Mouse (Mus musculus) stomach, postnatal 0 days (tissue): ENCODE data around the gene Krt27. TPM values are rescaled to one million over a fixed set of nuclear protein-coding genes. Genes with fewer than 3 reads are reported as not detected.
A peak's percentile ranks its signal among the peaks of the same experiment; 100 is the strongest.

Experiments
- ATAC-seq: fragments of 200-750 bp; cut with Nextera tagmentation; 2 replicates; pipeline ENCODE4 v1.8.0; 2017; ENCODE audit not compliant: low FRiP score, low TSS enrichment
- DNase-seq: peaks from one replicate; pipeline ENCODE4 v3.0.0-alpha.2; 2016; ENCODE audit warnings: low spot score
- H3K27ac ChIP-seq: fragments of 300-500 bp; sonication (generic); replicated peaks from 2 replicates; pipeline ENCODE4 v1.5.1; 2014; ENCODE audit warnings: mild to moderate bottlenecking, control low read depth
- H3K27me3 ChIP-seq: fragments of 300-500 bp; sonication (generic); 2 replicates; pipeline ENCODE4 v1.6.1; 2014; ENCODE audit warnings: low read length; ENCODE audit not compliant: control insufficient read depth, insufficient read depth
- H3K36me3 ChIP-seq: fragments of 300-500 bp; sonication (generic); 2 replicates; pipeline ENCODE4 v1.6.1; 2014; ENCODE audit warnings: low read length, mixed read lengths; ENCODE audit not compliant: control insufficient read depth, insufficient read depth
- H3K4me1 ChIP-seq: fragments of 300-500 bp; sonication (generic); replicated peaks from 2 replicates; pipeline ENCODE4 v1.6.1; 2014; ENCODE audit warnings: antibody characterized with exemption; ENCODE audit not compliant: control insufficient read depth, insufficient read depth
- H3K4me2 ChIP-seq: fragments of 300-500 bp; sonication (generic); replicated peaks from 2 replicates; pipeline ENCODE4 v1.6.1; 2014; ENCODE audit warnings: low read depth, mild to moderate bottlenecking, control low read depth, moderate library complexity
- H3K4me3 ChIP-seq: fragments of 300-500 bp; sonication (generic); 2 replicates; pipeline ENCODE4 v1.5.1; 2014; ENCODE audit warnings: low read depth, low read length, control low read depth
- H3K9ac ChIP-seq: fragments of 300-500 bp; sonication (generic); 2 replicates; pipeline ENCODE4 v1.6.1; 2014; ENCODE audit warnings: mild to moderate bottlenecking, low read length, control low read depth, mixed read lengths
- H3K9me3 ChIP-seq: fragments of 300-500 bp; sonication (generic); 2 replicates; pipeline ENCODE4 v1.6.1; 2016; ENCODE audit warnings: low read length; ENCODE audit not compliant: control insufficient read depth
- CTCF ChIP-seq: IDR thresholded peaks from 2 replicates; pipeline ENCODE4 v1.5.1; 2016; ENCODE audit warnings: antibody characterized with exemption, low read depth, mild to moderate bottlenecking, moderate library complexity
- EP300 ChIP-seq: optimal IDR thresholded peaks from 2 replicates; pipeline ENCODE3; 2016; ENCODE audit warnings: antibody characterized with exemption
- WGBS: fragments of 180-500 bp; shearing (Covaris S2); extraction: QIAGEN DNeasy Blood & Tissue Kit; methylation state at CpG from one replicate; pipeline ENCODE4 v1.1.7; 2014; 5-methylcytosine and 5-hydroxymethylcytosine counted together
- polyA plus RNA-seq: library from polyadenylated mRNA; unstranded; fragments of >200 nt; fragmentation: Nextera tagmentation; extraction: Ambion mirVana; gene quantifications from 2 replicates; pipeline ENCODE4 v1.2.1, GENCODE M21; 2015

Gene Krt27
- polyA plus RNA-seq, 1 experiment from 2014 or later, result not detected

DNA sequence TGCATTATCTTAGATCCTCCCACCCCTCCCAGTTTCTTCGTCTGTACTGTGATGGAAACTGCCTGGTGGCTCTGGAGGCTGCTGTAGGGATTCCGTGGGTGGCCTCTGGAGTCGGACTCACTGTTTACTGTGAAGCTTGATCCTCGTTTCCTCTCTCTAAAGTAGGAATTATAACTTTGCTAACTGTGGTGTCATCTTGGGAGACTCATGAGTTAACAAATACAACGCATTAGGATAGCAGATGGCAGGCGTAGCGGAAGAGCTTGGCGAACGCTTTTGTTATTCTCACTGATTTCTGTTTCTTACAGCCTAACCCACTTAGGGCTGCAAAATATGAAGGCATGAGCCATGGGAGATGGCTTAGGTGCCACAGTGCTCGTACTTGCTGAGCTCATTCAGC is 41.6 kb upstream of the Krt27 start:
- Histone ChIP-seq H3K27me3 (no peaks in the 10 kb centered on the region), H3K4me3 (no peak overlapping the region; the same call in 1 of the 2 replicates), H3K9me3 (no peaks in the 10 kb centered on the region), H3K4me2 (peak overlapping the region; percentile 15; the same call in 1 of the 2 replicates), H3K9ac (0 out of 2 replicates have a peak overlapping the region, but pooled peaks have one; percentile 5), H3K27ac (no peak overlapping the region; the same call in 1 of the 2 replicates), H3K4me1 (no peaks in the 10 kb centered on the region), H3K36me3 (no peaks in the 10 kb centered on the region)
- DNase-seq (no peak), ATAC-seq (no peak)
- 56% methylated on average over 10 of the region's 10 CpGs for WGBS
- TF ChIP-seq CTCF, result no peak
- TF ChIP-seq EP300, result no peak

DNA sequence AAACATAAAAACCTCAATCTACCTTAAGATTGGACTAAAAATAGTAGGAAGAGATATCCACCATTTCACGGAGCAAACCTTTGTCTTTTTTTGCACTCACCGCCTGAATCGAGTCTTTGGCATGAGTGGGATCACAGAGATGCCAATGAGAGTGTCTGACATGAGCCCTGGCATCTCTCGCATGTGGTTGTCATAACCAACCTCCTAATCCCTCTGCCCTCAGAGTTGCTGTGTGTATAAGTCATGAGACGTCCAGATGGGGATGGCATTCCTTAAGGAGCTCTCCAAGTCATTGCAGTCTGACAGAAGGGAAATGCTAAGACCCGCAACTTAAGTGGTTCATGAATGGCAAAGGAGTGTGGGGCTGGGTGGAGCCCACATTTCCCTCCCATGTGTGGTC is 40.5 kb upstream of the Krt27 start:
- Histone ChIP-seq H3K9me3 (no peaks in the 10 kb centered on the region), H3K9ac (no peak overlapping the region), H3K27ac (0 out of 2 replicates have a peak overlapping the region, but pooled peaks have one; percentile 18), H3K4me1 (no peaks in the 10 kb centered on the region), H3K36me3 (no peaks in the 10 kb centered on the region), H3K27me3 (no peaks in the 10 kb centered on the region), H3K4me2 (no peak overlapping the region), H3K4me3 (no peak overlapping the region)
- ATAC-seq (no peak), DNase-seq (no peak)
- WGBS, result 66% methylated on average over 6 of the region's 6 CpGs
- TF ChIP-seq CTCF (no peak), EP300 (no peak)

DNA sequence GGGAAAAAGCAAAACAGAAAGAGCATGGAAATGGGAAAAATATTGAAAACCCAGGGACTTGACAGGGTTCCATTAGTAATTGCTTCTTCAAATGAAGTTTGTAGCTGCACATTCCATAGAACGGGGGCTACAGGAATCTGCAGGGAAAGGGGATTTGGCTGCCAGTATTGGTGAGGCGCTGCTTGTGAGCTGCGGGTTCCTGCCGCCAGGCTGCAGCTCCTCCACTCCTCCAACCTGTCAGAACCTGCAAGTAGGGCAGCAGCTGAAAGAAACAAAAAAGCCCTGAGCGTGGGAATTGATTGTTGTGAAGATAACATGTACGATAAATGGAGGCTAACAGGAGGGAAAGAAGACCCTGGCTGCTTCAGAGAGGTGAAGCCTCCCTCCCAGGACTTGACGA is 40.0 kb upstream of the Krt27 start:
- no peak for TF ChIP-seq EP300
- TF ChIP-seq CTCF, result peak; percentile 31; the same call in 1 of the 2 replicates
- Histone ChIP-seq H3K27ac (no peak overlapping the region; the same call in 1 of the 2 replicates), H3K27me3 (no peaks in the 10 kb centered on the region), H3K9me3 (no peaks in the 10 kb centered on the region), H3K36me3 (no peaks in the 10 kb centered on the region), H3K9ac (no peak overlapping the region), H3K4me2 (no peak overlapping the region), H3K4me1 (no peaks in the 10 kb centered on the region), H3K4me3 (no peak overlapping the region)
- 44% methylated on average over 7 of the region's 7 CpGs for WGBS
- DNase-seq, result no peak
- no peak for ATAC-seq

DNA sequence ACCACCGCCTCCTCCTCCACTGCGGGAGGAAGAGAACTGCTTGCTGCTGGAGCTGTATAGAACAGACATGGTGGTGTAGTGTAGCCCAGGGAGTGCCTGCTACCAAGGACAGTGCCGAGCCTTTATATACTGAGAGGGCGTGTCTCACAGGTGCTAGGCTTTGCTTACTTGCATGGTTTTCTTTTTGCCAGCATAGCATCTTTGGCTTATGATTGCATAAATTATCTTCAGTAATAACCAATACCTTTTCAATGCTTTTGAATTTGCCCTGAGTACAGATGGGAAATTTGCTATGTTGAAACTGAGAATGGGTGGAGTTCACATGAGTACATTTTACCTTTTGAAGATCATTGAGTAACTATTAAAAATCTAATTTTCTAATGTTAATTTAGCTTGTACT is 38.4 kb upstream of the Krt27 start, which contains the start of gene Krt10:
Krt10 (minus strand) TSS at position 101 of the 400 bp plus-strand sequence.
- 72% methylated on average over 4 of the region's 4 CpGs for WGBS
- DNase-seq (no peak), ATAC-seq (no peak)
- Histone ChIP-seq H3K9me3 (no peaks in the 10 kb centered on the region), H3K27me3 (no peaks in the 10 kb centered on the region), H3K4me1 (no peaks in the 10 kb centered on the region), H3K4me2 (no peak within 1 kb of the TSS), H3K9ac (no peak within 1 kb of the TSS), H3K4me3 (no peak within 1 kb of the TSS), H3K27ac (no peak within 1 kb of the TSS), H3K36me3 (no peaks in the 10 kb centered on the region)
- no peak for TF ChIP-seq CTCF
- no peak for TF ChIP-seq EP300

DNA sequence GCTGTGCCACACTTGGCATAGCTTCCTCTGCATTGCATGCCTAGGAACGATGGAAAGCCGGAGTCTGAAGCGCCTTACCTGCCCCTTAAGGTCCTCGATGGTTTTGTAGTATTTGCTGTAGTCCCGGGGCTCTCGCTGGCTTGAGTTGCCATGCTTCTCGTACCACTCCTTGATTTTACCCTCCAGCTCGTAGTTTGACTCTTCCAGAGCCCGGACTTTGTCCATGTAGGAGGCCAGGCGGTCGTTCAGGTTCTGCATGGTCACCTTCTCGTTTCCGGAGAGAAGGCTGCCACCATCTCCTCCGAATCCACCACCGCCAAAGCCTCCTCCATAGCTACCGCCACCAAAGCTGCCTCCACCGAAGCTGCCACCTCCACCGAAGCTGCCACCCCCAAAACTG is 37.8 kb upstream of the Krt27 start:
- Histone ChIP-seq H3K4me2 (no peak overlapping the region), H3K27ac (no peak overlapping the region), H3K4me3 (no peak overlapping the region), H3K9ac (no peak overlapping the region), H3K9me3 (no peaks in the 10 kb centered on the region), H3K27me3 (no peaks in the 10 kb centered on the region), H3K4me1 (no peaks in the 10 kb centered on the region), H3K36me3 (no peaks in the 10 kb centered on the region)
- TF ChIP-seq CTCF, result no peak
- no peak for TF ChIP-seq EP300
- ATAC-seq (no peak), DNase-seq (no peak)
- 91% methylated on average over 18 of the region's 18 CpGs for whole genome bisulfite sequencing

DNA sequence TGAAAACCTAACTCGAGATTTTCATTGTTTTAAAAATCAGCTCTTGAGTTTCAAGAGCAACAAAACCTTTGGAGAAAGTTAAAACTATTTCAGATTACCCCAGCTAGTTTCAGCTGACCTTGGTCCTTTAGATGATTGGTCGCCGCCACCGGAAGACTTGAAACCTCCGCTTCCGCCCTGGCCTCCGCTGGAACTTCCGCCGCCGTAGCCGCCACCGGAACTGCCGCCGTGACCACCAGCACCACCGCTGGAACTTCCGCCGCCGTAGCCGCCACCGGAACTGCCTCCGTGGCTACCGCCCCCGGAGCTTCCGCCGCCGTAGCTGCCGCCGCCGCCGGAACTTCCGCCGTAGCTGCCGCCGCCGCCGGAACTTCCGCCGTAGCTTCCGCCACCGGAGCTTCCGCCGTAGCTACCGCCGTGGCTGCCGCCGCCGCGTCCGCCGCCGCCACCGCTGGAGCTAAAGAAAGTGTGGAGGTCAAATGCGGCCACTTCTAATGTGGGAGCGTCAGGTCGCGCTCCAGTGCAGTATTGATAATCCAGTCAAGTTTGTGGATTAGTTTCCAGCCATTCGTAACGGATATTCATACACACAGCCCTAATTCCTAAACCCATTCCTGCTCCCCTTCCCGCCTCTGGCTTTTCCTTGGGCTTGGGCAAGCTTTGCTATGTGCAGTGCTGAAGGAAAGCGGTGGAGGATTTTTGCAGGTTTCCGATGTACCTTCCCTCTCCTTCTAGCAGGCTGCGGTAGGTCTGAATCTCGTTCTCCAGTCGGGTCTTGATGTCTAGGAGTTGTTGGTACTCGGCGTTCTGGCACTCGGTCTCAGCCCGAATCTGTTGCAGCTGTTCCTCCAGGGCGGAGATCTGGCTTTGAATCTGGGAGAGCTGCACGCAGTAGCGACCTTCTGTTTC is 35.2 kb upstream of the Krt27 start:
- H3K9ac ChIP-seq, result peak overlapping the region; percentile 65
- no peaks in the 10 kb centered on the region for H3K4me1 ChIP-seq
- H3K9me3 ChIP-seq, result no peaks in the 10 kb centered on the region
- peak overlapping the region; percentile 98 for H3K27ac ChIP-seq
- H3K4me3 ChIP-seq, result peak overlapping the region; percentile 55
- H3K27me3 ChIP-seq, result no peaks in the 10 kb centered on the region
- WGBS, result under 1% methylated on average over 71 of the region's 71 CpGs
- TF ChIP-seq EP300 (peak; percentile 28), CTCF (no peak)
- peak; percentile 92 for DNase-seq
- H3K4me2 ChIP-seq, result peak overlapping the region; percentile 67
- peak; percentile 93 for ATAC-seq
- H3K36me3 ChIP-seq, result no peaks in the 10 kb centered on the region
